Mouse (Mus musculus): ENCODE measurements at regions not wholly inside any gene's neighbourhood (a gene's known extent, or its start where the extent isn't known, plus 50 kb on each side); places are given as distances from the start of the nearest gene placed in this dataset.

- Histone ChIP-seq H3K9ac (replicated peaks; ENCODE audit: low read length) (no peak overlapping the region), H3K36me3 (ENCODE audit: insufficient read depth, low read length) (no peaks in the 10 kb centered on the region), H3K4me1 (ENCODE audit: insufficient read depth, low read length) (peaks cover 3% of the 10 kb centered on the region; the same call in 1 of the 2 replicates), H3K9me3 (ENCODE audit: low read length) (no peaks in the 10 kb centered on the region), H3K4me3 (ENCODE audit: low read length) (no peak overlapping the region), H3K27ac (no peak overlapping the region), H3K27me3 (ENCODE audit: insufficient read depth, low read length) (no peaks in the 10 kb centered on the region), H3K4me2 (ENCODE audit: low read depth, low read length) (no peak overlapping the region)
- ATAC-seq (no peak), DNase-seq (ENCODE audit: low spot score) (no peak)
- no peak for TF ChIP-seq CTCF (IDR thresholded peaks at IDR 0.05; ENCODE audit: low read depth)
- 88% methylated on average over 1 of the region's 1 CpGs for WGBS
Observed at GRCm38 (mm10) chr15:52242890-52243289, 1641.8 kb upstream of the Gm7489 start.

Measured in hindbrain, postnatal 0 days (tissue).